In the genomic region with DNA sequence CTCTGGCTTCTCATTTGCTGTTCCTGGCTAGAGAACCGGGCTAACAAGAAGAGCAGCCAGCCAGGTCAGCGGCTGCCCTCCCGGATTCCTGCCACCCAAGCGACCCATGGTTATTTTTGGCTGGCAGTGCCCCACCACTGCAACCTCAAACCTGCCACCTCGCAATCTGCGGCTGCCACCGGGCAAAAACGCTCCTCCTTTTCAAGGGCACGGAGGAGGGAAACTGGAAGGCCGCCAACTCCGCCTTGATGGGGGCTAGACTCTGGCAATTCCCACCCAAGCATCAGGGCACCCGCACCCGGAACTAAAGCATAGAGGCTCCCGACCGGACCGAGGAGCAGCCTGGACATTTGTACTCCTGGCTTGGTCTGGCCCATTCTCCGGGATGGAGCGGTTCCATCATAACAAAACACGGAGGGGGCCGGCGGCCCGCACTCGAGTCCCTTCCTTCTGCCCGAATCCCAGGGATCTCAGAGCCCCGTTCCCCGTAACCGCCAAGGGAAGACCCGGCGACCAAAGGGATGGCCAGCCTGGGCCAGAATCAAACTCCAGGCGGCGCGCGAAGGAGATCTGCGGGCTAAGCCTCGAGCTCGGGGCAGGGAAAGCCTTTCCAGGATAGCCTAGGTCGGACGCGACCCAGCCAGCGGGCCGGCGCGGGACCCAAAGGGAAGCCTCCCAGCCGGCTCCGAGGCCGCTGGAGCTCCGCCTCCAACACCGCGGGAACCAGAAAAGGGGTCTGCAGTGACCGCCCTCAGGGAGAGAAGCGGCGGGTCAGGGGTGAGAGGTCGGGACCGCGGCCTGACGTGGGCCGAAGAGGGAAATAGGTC, we compare ENCODE assay signal across 8 mouse cellular contexts. TPM values are rescaled to one million over a fixed set of nuclear protein-coding genes. Genes with fewer than 3 reads are reported as not detected.
DNase-seq lines count a peak whose midpoint lies in the region; ATAC-seq and TF ChIP-seq lines count a peak whose summit lies in the region.

No protein-coding gene starts in this region.

- peak; percentile 68 for ATAC-seq in kidney, embryonic 16.5 days (ENCODE audit: low FRiP score, low TSS enrichment)
- ATAC-seq in monocyte, adult 5-6 weeks (replicated peaks; ENCODE audit: insufficient number of reproducible peaks, low FRiP score, low TSS enrichment, poor library complexity, severe bottlenecking), result 0 out of 2 replicates have a peak, but pooled peaks have one; percentile 3
- ATAC-seq in stomach, embryonic 16.5 days (ENCODE audit: insufficient read depth, low FRiP score), result peak; percentile 66

- H3K4me1 ChIP-seq in erythroblast, embryonic 14.5 days (ENCODE audit: control insufficient read depth), result peaks cover 80% of the 10 kb centered on the region
- H3K4me1 ChIP-seq in heart, embryonic 10.5 days, result peaks cover 62% of the 10 kb centered on the region
- H3K4me1 ChIP-seq in kidney, embryonic 16.5 days (ENCODE audit: insufficient read depth, low read length), result peaks cover 26% of the 10 kb centered on the region
- H3K4me1 ChIP-seq in liver, adult 2 months (ENCODE audit: control insufficient read depth, insufficient read depth, low read length), result peaks cover 22% of the 10 kb centered on the region
- peaks cover 33% of the 10 kb centered on the region for H3K4me1 ChIP-seq in stomach, embryonic 16.5 days (ENCODE audit: control insufficient read depth, insufficient read depth, low read length)

- H3K36me3 ChIP-seq in erythroblast, embryonic 14.5 days (ENCODE audit: control insufficient read depth), result peaks cover 62% of the 10 kb centered on the region
- H3K36me3 ChIP-seq in heart, embryonic 10.5 days, result peaks cover 26% of the 10 kb centered on the region
- H3K36me3 ChIP-seq in kidney, embryonic 16.5 days (ENCODE audit: insufficient read depth, low read length), result peaks cover 14% of the 10 kb centered on the region
- H3K36me3 ChIP-seq in liver, adult 2 months (ENCODE audit: control insufficient read depth, insufficient read depth, low read length), result peaks cover 13% of the 10 kb centered on the region
- peaks cover 4% of the 10 kb centered on the region; the same call in 1 of the 2 replicates for H3K36me3 ChIP-seq in stomach, embryonic 16.5 days (ENCODE audit: control insufficient read depth, insufficient read depth, low read length)

- peaks cover 7% of the 10 kb centered on the region for H3K27me3 ChIP-seq in erythroblast, embryonic 14.5 days (ENCODE audit: control insufficient read depth)
- no peaks in the 10 kb centered on the region for H3K27me3 ChIP-seq in heart, embryonic 10.5 days (ENCODE audit: insufficient read depth, poor library complexity, severe bottlenecking)
- no peaks in the 10 kb centered on the region for H3K27me3 ChIP-seq in kidney, embryonic 16.5 days (ENCODE audit: insufficient read depth, low read length)
- no peaks in the 10 kb centered on the region for H3K27me3 ChIP-seq in liver, adult 2 months (ENCODE audit: control insufficient read depth, insufficient read depth, low read length)
- no peaks in the 10 kb centered on the region for H3K27me3 ChIP-seq in stomach, embryonic 16.5 days (ENCODE audit: control insufficient read depth, insufficient read depth, low read length)

- H3K27ac ChIP-seq in heart, embryonic 10.5 days, result peak overlapping the region; percentile 100
- peak overlapping the region; percentile 97 for H3K27ac ChIP-seq in kidney, embryonic 16.5 days (ENCODE audit: low read length)
- peak overlapping the region; percentile 99 for H3K27ac ChIP-seq in liver, adult 2 months (replicated peaks; ENCODE audit: insufficient read depth, low read depth, low read length)
- H3K27ac ChIP-seq in stomach, embryonic 16.5 days (ENCODE audit: low read length), result peak overlapping the region; percentile 98

- peak overlapping the region; percentile 89 for H3K4me2 ChIP-seq in kidney, embryonic 16.5 days (replicated peaks; ENCODE audit: low read depth, low read length)
- H3K4me2 ChIP-seq in stomach, embryonic 16.5 days (ENCODE audit: low read depth, low read length), result peak overlapping the region; percentile 97

- TF ChIP-seq CTCF in liver, adult 2 months (IDR thresholded peaks at IDR 0.05; ENCODE audit: low read depth, low read length), result no peak

- DNase-seq in 416B (ENCODE audit: low read depth), result peak; percentile 85
- DNase-seq in adrenal gland, postnatal 36 days, result peak; percentile 84 to 87
- peak; percentile 86 for DNase-seq in heart, embryonic 10.5 days (ENCODE audit: low spot score)
- peak; percentile 88 for DNase-seq in liver, adult 2 months (ENCODE audit: extremely low read depth, low read depth, low spot score)

- H3K9me3 ChIP-seq in erythroblast, embryonic 14.5 days (ENCODE audit: control insufficient read depth, low read length), result no peaks in the 10 kb centered on the region
- no peaks in the 10 kb centered on the region for H3K9me3 ChIP-seq in heart, embryonic 10.5 days
- no peaks in the 10 kb centered on the region for H3K9me3 ChIP-seq in kidney, embryonic 16.5 days (ENCODE audit: low read length)
- no peaks in the 10 kb centered on the region for H3K9me3 ChIP-seq in stomach, embryonic 16.5 days (replicated peaks; ENCODE audit: control insufficient read depth, low read length)

- TF ChIP-seq POLR2A in liver, adult 2 months (IDR thresholded peaks at IDR 0.05; ENCODE audit: extremely low read depth, insufficient read depth, low read length), result peak; percentile 23; the same call in 1 of the 2 replicates

- peaks cover 12% of the 10 kb centered on the region; the same call in 1 of the 2 replicates for H3K79me2 ChIP-seq in liver, adult 2 months (ENCODE audit: control insufficient read depth, insufficient read depth, low read length)

- under 1% methylated on average over 54 of the region's 57 CpGs for WGBS in heart, embryonic 10.5 days
- WGBS in kidney, embryonic 16.5 days, result 0% methylated on average over 57 of the region's 57 CpGs
- WGBS in liver, adult 2 months, result under 1% methylated on average over 57 of the region's 57 CpGs
- WGBS in stomach, embryonic 16.5 days, result under 1% methylated on average over 57 of the region's 57 CpGs

- H3K4me3 ChIP-seq in erythroblast, embryonic 14.5 days (replicated peaks), result peak overlapping the region; percentile 93
- peak overlapping the region; percentile 96 for H3K4me3 ChIP-seq in heart, embryonic 10.5 days
- H3K4me3 ChIP-seq in kidney, embryonic 16.5 days (ENCODE audit: low read length), result peak overlapping the region; percentile 87
- H3K4me3 ChIP-seq in liver, adult 2 months (ENCODE audit: insufficient read depth, low read depth, low read length), result peak overlapping the region; percentile 98
- H3K4me3 ChIP-seq in stomach, embryonic 16.5 days (replicated peaks; ENCODE audit: low read length), result peak overlapping the region; percentile 80

- H3K9ac ChIP-seq in kidney, embryonic 16.5 days (replicated peaks; ENCODE audit: low read length), result peak overlapping the region; percentile 96
- peak overlapping the region; percentile 99 for H3K9ac ChIP-seq in liver, adult 2 months (ENCODE audit: low read depth, low read length)
- H3K9ac ChIP-seq in stomach, embryonic 16.5 days (ENCODE audit: low read length), result peak overlapping the region; percentile 98

RNA-seq across cellular contexts. Expression of a gene that starts 1.3 kb away (rescaled TPM):
- 10 to 100 TPM; 60.4 to 72.2 TPM for total RNA-seq in adrenal gland, postnatal 36 days (2021)
- polyA plus RNA-seq in erythroblast, embryonic 14.5 days (2012), result 38.9 and 44.4 TPM in 2 replicates
- 70.6 and 79.7 TPM in 2 replicates for polyA plus RNA-seq in heart, embryonic 10.5 days (2016; fragmentation: Nextera tagmentation; extraction: Ambion mirVana)
- polyA plus RNA-seq in kidney, embryonic 16.5 days (2015; fragmentation: Nextera tagmentation; extraction: Ambion mirVana), result 82.0 and 90.0 TPM in 2 replicates
- 32.5 and 55.3 TPM in 2 replicates for total RNA-seq in liver, adult 2 months (2014; rRNA removed)
- polyA plus RNA-seq in liver, adult 2 months (2012; rRNA removed), result 45.8 and 48.1 TPM in 2 replicates
- 97.1 to 158 TPM (median 125 TPM) in 3 replicates for total RNA-seq in monocyte, adult 5-6 weeks (2017)
- polyA plus RNA-seq in stomach, embryonic 16.5 days (2015; fragmentation: Nextera tagmentation; extraction: Ambion mirVana), result 66.7 and 76.8 TPM in 2 replicates

RNA-seq across cellular contexts. Expression of a gene that starts 56.0 kb away (rescaled TPM):
- 1 to 10 TPM; 8.5 to 9.9 TPM for total RNA-seq in adrenal gland, postnatal 36 days (2021)
- 0.40 and 0.69 TPM in 2 replicates for polyA plus RNA-seq in erythroblast, embryonic 14.5 days (2012)
- polyA plus RNA-seq in heart, embryonic 10.5 days (2016; fragmentation: Nextera tagmentation; extraction: Ambion mirVana), result 24.7 and 28.5 TPM in 2 replicates
- polyA plus RNA-seq in kidney, embryonic 16.5 days (2015; fragmentation: Nextera tagmentation; extraction: Ambion mirVana), result 39.2 and 41.2 TPM in 2 replicates
- total RNA-seq in liver, adult 2 months (2014; rRNA removed), result 5.7 and 6.4 TPM in 2 replicates
- 6.6 TPM in 2 replicates for polyA plus RNA-seq in liver, adult 2 months (2012; rRNA removed)
- 2.6 to 7.9 TPM (median 3.7 TPM) in 3 replicates for total RNA-seq in monocyte, adult 5-6 weeks (2017)
- 28.6 and 32.9 TPM in 2 replicates for polyA plus RNA-seq in stomach, embryonic 16.5 days (2015; fragmentation: Nextera tagmentation; extraction: Ambion mirVana)

Comparison
In these comparisons a context has a peak if more than half of its experiments do, and no peak if none do; other contexts are left out.
1. Peak in every context shown above with its lines: DNase-seq, ATAC-seq, H3K4me3 ChIP-seq and H3K27ac ChIP-seq.
2. ATAC-seq: peak in every context shown above with its lines; median percentile 68 in kidney, embryonic 16.5 days; 66 in stomach, embryonic 16.5 days; 3 in monocyte, adult 5-6 weeks.